Mouse (Mus musculus) testis, postnatal 10 days (tissue): ENCODE measurements around the gene Mphosph6.

ENCODE experiments used
- DNase-seq: peaks from one replicate; pipeline ENCODE4 v3.0.0; 2021; ENCODE audit warnings: low spot score

Mphosph6 gene

GRCm38 (mm10) chr8:117801443-117802298 is at the start of gene Mphosph6:
TSS of gene Mphosph6 (minus strand) at chr8:117801943.
- peak; percentile 99 for DNase-seq

- no peak for DNase-seq
These were observed 48.7 kb upstream of the Mphosph6 start for GRCm38 (mm10) chr8:117850420-117850819.

GRCm38 (mm10) chr8:117847865-117848264 is 46.1 kb upstream of the Mphosph6 start:
- no peak for DNase-seq

GRCm38 (mm10) chr8:117843694-117844093 is 42.0 kb upstream of the Mphosph6 start:
- DNase-seq = peak; percentile 51

GRCm38 (mm10) chr8:117813524-117813923 is 11.8 kb upstream of the Mphosph6 start:
- DNase-seq = no peak

GRCm38 (mm10) chr8:117810676-117811075 is 8.9 kb upstream of the Mphosph6 start:
- no peak for DNase-seq

DNA sequence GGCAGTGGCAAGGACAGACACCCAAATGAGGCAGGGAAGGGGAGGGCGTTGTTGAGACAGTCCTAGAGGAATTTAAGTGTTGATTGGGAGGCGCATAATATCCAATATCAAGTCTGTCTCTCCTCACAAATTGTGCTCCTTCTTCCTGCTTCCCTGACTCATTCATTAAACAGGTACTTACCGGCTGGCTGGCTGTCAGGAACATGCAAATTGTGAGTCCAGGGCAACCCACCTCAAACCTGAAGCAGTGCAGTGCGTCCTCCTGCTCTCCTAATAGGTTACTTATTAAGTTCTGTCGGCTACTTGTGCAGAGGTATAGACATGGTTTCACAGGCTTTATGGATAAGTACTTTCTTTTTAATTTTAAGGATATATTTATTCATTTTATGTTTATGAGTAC is 3.7 kb upstream of the Mphosph6 start:
- no peak for DNase-seq

DNA sequence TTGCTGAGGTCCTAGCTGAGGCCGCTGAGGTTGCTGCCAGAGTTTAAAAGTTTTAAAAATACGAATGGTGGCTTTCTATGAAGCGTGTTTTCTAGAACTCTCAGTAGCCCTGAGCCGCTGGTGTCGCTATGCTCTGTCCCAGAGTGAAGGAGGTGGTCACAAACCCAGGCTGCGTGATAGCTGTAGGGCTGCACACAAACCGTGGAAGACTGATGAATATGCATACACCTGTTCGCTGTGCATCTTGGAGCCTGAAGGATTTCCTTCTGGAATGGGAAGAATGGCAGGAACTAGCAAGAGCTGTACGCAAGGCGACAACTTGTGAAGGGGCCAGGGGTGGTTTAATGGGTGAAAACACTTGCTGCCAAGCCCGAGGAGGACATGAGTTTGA is 551 bp upstream of the Mphosph6 start:
- DNase-seq = no peak

GRCm38 (mm10) chr8:117798066-117798465 is 3.7 kb downstream of the Mphosph6 start:
- no peak for DNase-seq

DNA sequence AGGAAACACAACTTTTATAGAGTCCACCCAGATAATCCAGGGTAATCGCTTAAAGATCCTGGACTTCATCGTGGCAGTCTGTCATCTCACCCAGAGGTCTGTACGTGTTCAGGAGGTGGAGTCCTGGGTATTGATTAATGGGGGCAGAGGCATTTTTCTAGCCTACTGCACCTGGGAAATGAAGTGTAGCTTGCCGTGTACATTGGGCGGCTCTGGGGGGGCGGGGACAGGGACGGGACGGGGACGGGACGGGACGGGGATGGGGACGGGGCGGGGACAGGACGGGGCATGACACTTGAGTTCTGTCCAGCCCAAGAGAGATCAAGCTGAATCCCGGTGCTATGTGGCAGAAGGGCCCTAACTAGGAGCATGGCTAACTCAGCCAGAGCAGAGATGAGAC is 5.3 kb downstream of the Mphosph6 start:
- DNase-seq = no peak

DNA sequence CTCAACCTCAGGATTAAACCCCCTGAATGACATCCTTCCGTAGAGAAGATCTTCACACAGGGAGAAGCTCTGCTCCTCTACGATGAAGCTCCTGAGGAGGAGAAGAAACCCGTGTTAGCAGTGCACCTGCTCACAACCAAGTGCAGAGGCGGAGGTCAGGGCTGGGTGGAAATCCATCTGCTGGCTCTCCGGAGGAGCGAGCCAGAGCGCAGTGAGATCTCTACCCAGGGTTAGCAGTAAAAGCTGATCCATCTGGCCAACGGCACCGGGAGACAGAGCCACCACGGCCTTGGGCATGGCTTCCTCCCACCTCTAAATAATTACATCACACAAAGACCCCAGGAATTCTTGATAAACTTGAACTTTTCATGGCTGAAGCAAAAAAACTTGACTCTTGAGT is 7.2 kb downstream of the Mphosph6 start:
- no peak for DNase-seq

DNA sequence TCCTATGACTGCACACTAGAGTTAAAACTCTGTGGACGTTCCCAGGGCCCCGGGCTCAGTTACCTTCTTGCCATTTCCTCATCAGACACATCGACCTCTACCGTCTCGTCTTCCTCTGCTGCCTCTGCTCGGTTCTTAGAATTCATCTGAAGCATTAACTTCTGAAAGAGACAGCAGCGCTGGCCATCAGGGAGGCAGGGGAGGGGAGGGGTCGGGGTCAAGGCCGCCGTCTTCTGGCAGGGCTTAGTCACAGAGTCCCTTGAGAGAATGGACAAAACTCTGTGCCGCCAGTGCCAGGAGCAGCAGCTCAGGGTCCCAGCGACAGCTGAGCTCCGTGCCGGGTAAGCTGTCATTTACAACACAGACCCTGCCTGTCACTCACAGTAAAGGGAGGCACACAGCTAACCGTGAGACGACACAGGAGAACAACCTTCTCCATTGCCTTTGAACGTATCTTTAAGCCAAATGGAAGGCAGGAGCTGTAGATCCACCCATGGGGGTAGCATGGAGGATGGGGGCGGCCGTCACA is 9.1 kb downstream of the Mphosph6 start:
- no peak for DNase-seq

GRCm38 (mm10) chr8:117786428-117786827 is 15.3 kb downstream of the Mphosph6 start:
- no peak for DNase-seq

DNA sequence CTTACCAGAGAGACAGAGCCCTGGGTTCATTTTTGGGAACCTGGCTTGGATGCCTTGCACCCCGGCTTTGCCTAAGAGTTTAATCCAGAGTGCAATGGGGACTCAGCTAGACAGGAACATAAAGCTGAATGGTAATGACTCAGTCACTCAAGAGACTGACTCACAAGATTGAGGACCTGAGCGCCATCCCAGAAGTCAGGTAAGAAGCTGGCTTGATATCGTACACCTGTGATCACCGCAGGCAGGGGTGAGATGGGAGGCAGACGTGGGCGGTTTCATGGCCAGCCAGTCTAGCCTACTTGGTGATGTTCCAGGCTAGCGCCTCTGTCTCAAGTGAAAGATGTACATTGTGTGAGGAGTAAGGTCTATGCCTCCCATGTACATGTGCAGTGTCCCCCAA is 18.7 kb downstream of the Mphosph6 start:
- DNase-seq = no peak

GRCm38 (mm10) chr8:117781375-117782129 is 20.2 kb downstream of the Mphosph6 start:
- DNase-seq = no peak

DNA sequence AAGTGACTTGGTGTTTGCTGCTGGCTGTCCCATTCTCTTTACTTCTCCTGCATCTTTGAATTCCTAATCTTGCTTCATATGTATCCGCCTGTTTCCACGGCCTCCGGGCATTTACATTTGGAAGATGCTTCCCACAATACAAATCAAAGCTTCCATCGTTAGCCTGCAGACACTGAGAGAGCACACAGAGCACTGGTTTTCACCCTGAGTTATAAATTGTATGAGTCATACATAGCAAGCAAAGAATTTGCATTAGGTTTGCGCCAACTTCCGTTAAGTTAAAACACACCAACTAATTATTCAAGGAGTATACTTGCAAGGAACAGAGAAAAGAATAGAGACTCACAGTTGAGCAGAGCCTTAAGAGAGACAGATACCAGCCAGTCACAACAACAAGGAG is 22.4 kb downstream of the Mphosph6 start:
- DNase-seq = no peak

DNA sequence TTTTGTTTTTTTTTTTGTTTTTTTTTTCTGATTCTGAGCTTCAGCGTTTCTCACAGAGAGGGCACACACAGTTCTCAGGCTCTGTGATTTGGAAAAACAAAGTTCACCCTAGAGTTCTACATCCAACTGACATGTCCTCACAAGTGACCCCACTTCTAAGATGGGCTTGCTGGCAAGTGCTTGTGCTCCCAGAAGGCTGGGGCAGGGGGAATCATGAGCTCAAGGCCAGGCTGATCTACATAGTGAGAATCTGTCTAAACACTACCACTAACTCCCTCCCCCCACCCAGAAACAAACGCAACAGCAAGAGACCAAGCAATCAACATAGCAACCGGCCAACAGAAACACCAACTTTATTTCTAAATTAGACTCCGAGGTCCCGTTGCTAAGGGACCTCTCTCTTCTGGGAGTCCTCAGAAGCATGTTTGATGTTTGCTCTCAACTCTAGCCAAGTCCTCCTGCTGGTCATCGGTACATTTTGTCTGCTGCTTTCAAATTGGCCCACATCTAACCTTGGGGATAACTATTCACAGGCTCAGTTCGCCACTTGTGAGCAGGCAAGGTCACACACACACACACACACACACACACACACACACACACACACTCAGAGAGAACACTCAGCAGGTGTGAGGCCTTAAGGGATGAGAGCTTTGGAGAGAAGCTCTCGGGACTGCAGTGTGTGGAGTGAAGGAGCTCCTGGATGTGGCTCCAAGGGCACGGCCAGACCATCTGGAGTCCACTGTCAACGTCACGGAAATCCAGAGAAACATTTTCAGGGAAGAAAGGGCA is 23.0 kb downstream of the Mphosph6 start:
- no peak for DNase-seq

- no peak for DNase-seq
These were observed 25.7 kb downstream of the Mphosph6 start for GRCm38 (mm10) chr8:117776075-117776474.

- DNase-seq = no peak
These were observed 26.1 kb downstream of the Mphosph6 start for GRCm38 (mm10) chr8:117775626-117776025.

GRCm38 (mm10) chr8:117772597-117772996 is 29.1 kb downstream of the Mphosph6 start:
- peak; percentile 62 for DNase-seq

DNA sequence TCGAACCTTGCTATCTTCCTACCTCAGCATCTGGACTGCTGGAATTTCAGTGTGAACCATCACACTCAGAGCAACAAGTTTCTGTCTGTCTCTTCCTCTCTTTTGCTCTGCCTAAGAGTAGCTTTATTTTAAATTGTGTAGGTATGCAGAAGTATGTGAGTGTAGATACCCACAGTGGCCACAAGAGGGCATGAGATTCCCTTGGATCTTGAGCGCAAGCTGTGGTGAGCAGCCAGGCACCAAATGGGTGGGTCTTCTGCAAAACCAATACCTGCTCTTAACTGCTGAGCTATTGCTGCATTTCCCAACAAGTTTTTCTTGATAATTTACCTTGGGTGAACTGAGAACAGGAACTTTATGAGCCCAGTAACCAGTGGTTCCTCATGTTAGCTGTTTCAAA is 29.6 kb downstream of the Mphosph6 start:
- DNase-seq = peak; percentile 62
